Mouse (Mus musculus): ENCODE results near the gene Aldh16a1. TPM values are rescaled to one million over a fixed set of nuclear protein-coding genes. Genes with fewer than 3 reads are reported as not detected.
A peak's percentile ranks its signal among the peaks of the same experiment; 100 is the strongest.
"Not testable (repeated sequence)": the region's sequence is repeated elsewhere in the genome, so short reads cannot be mapped to it uniquely, and the experiment has no call there.

Aldh16a1 gene
- polyA plus RNA-seq, 2 experiments = 40.0 to 45.6 TPM

GRCm38 (mm10) chr7:45098541-45099240, 55.7 kb downstream of the Aldh16a1 start:
- ATAC-seq (ENCODE audit: low FRiP score, low read depth) (no peak), DNase-seq (ENCODE audit: low spot score) (no peak)
- no peak overlapping the region for H3K4me3 ChIP-seq (replicated peaks; ENCODE audit: low read length)
- peaks cover 6% of the 10 kb centered on the region; the same call in 1 of the 2 replicates for H3K36me3 ChIP-seq (ENCODE audit: control insufficient read depth, insufficient read depth, low read length)
- H3K9ac ChIP-seq (ENCODE audit: low read depth, low read length, severe bottlenecking) = no peak overlapping the region
- no peak overlapping the region for H3K4me2 ChIP-seq (replicated peaks; ENCODE audit: low read depth, low read length, severe bottlenecking)
- H3K27ac ChIP-seq (replicated peaks; ENCODE audit: low read depth, low read length) = no peak overlapping the region
- peaks cover 17% of the 10 kb centered on the region for H3K4me1 ChIP-seq (ENCODE audit: control insufficient read depth, insufficient read depth, low read length)
- 87% methylated on average over 8 of the region's 8 CpGs for WGBS
- TF ChIP-seq POLR2A (IDR thresholded peaks at IDR 0.05; ENCODE audit: borderline replicate concordance, extremely low read depth, insufficient read depth, insufficient read length) = no peak
- H3K9me3 ChIP-seq (ENCODE audit: control insufficient read depth, low read length) = no peaks in the 10 kb centered on the region
- H3K27me3 ChIP-seq (ENCODE audit: control insufficient read depth, insufficient read depth, low read length) = no peaks in the 10 kb centered on the region

GRCm38 (mm10) chr7:45097479-45097878, 56.9 kb downstream of the Aldh16a1 start:
- ATAC-seq (ENCODE audit: low FRiP score, low read depth) (no peak), DNase-seq (ENCODE audit: low spot score) (no peak)
- WGBS = 63% methylated on average over 6 of the region's 6 CpGs
- H3K27me3 ChIP-seq (ENCODE audit: control insufficient read depth, insufficient read depth, low read length) = no peaks in the 10 kb centered on the region
- no peak overlapping the region for H3K4me2 ChIP-seq (replicated peaks; ENCODE audit: low read depth, low read length, severe bottlenecking)
- H3K36me3 ChIP-seq (ENCODE audit: control insufficient read depth, insufficient read depth, low read length) = peaks cover 6% of the 10 kb centered on the region; the same call in 1 of the 2 replicates
- no peaks in the 10 kb centered on the region for H3K9me3 ChIP-seq (ENCODE audit: control insufficient read depth, low read length)
- H3K27ac ChIP-seq (replicated peaks; ENCODE audit: low read depth, low read length) = no peak overlapping the region
- TF ChIP-seq POLR2A (IDR thresholded peaks at IDR 0.05; ENCODE audit: borderline replicate concordance, extremely low read depth, insufficient read depth, insufficient read length) = no peak
- peaks cover 14% of the 10 kb centered on the region for H3K4me1 ChIP-seq (ENCODE audit: control insufficient read depth, insufficient read depth, low read length)
- H3K4me3 ChIP-seq (replicated peaks; ENCODE audit: low read length) = no peak overlapping the region
- no peak overlapping the region for H3K9ac ChIP-seq (ENCODE audit: low read depth, low read length, severe bottlenecking)

GRCm38 (mm10) chr7:45095965-45096364, 58.4 kb downstream of the Aldh16a1 start:
- not testable (repeated sequence) for H3K9me3 ChIP-seq (ENCODE audit: control insufficient read depth, low read length); ATAC-seq (ENCODE audit: low FRiP score, low read depth); H3K4me2 ChIP-seq (replicated peaks; ENCODE audit: low read depth, low read length, severe bottlenecking); H3K27ac ChIP-seq (replicated peaks; ENCODE audit: low read depth, low read length); H3K4me3 ChIP-seq (replicated peaks; ENCODE audit: low read length); H3K36me3 ChIP-seq (ENCODE audit: control insufficient read depth, insufficient read depth, low read length); H3K27me3 ChIP-seq (ENCODE audit: control insufficient read depth, insufficient read depth, low read length); DNase-seq (ENCODE audit: low spot score); H3K9ac ChIP-seq (ENCODE audit: low read depth, low read length, severe bottlenecking)
- H3K4me1 ChIP-seq (ENCODE audit: control insufficient read depth, insufficient read depth, low read length) = peaks cover 13% of the 10 kb centered on the region
- 95% methylated on average over 14 of the region's 14 CpGs for WGBS

GRCm38 (mm10) chr7:45095367-45095766, 59.0 kb downstream of the Aldh16a1 start:
- no peak overlapping the region for H3K4me2 ChIP-seq (replicated peaks; ENCODE audit: low read depth, low read length, severe bottlenecking)
- peaks cover 7% of the 10 kb centered on the region; the same call in 1 of the 2 replicates for H3K36me3 ChIP-seq (ENCODE audit: control insufficient read depth, insufficient read depth, low read length)
- H3K4me3 ChIP-seq (replicated peaks; ENCODE audit: low read length) = no peak overlapping the region
- no peak for TF ChIP-seq POLR2A (IDR thresholded peaks at IDR 0.05; ENCODE audit: borderline replicate concordance, extremely low read depth, insufficient read depth, insufficient read length)
- H3K9ac ChIP-seq (ENCODE audit: low read depth, low read length, severe bottlenecking) = no peak overlapping the region
- no peaks in the 10 kb centered on the region for H3K27me3 ChIP-seq (ENCODE audit: control insufficient read depth, insufficient read depth, low read length)
- no peak overlapping the region for H3K27ac ChIP-seq (replicated peaks; ENCODE audit: low read depth, low read length)
- WGBS = 77% methylated on average over 6 of the region's 6 CpGs
- DNase-seq (ENCODE audit: low spot score) (no peak), ATAC-seq (ENCODE audit: low FRiP score, low read depth) (no peak)
- no peaks in the 10 kb centered on the region for H3K9me3 ChIP-seq (ENCODE audit: control insufficient read depth, low read length)
- peaks cover 18% of the 10 kb centered on the region for H3K4me1 ChIP-seq (ENCODE audit: control insufficient read depth, insufficient read depth, low read length)

- Histone ChIP-seq H3K4me1 (ENCODE audit: control insufficient read depth, insufficient read depth, low read length) (peaks cover 19% of the 10 kb centered on the region), H3K4me2 (replicated peaks; ENCODE audit: low read depth, low read length, severe bottlenecking) (peak overlapping the region; percentile 18; the same call in 1 of the 2 replicates), H3K9me3 (ENCODE audit: control insufficient read depth, low read length) (no peaks in the 10 kb centered on the region), H3K9ac (ENCODE audit: low read depth, low read length, severe bottlenecking) (no peak overlapping the region), H3K27me3 (ENCODE audit: control insufficient read depth, insufficient read depth, low read length) (no peaks in the 10 kb centered on the region), H3K4me3 (replicated peaks; ENCODE audit: low read length) (no peak overlapping the region), H3K27ac (replicated peaks; ENCODE audit: low read depth, low read length) (peak overlapping the region; percentile 82), H3K36me3 (ENCODE audit: control insufficient read depth, insufficient read depth, low read length) (peaks cover 14% of the 10 kb centered on the region; the same call in 1 of the 2 replicates)
- DNase-seq (ENCODE audit: low spot score) (no peak), ATAC-seq (ENCODE audit: low FRiP score, low read depth) (no peak)
- 6% methylated on average over 7 of the region's 7 CpGs for WGBS
- TF ChIP-seq POLR2A (IDR thresholded peaks at IDR 0.05; ENCODE audit: borderline replicate concordance, extremely low read depth, insufficient read depth, insufficient read length) = no peak
Observed at GRCm38 (mm10) chr7:45094121-45094520, 60.3 kb downstream of the Aldh16a1 start.
